Mouse (Mus musculus) MEL-GATA-1-ER (cell line): ENCODE data around the gene Ints11.

Experiments
- DNase-seq: peaks from one replicate; pipeline ENCODE4 v3.0.0-alpha.2; 2012; ENCODE audit warnings: low read depth; ENCODE audit errors: extremely low read depth

The Ints11 gene

GRCm38 (mm10) chr4:155891551-155892001 lies 22.2 kb downstream of the Ints11 start, which contains the start of the genes Pusl1 and Acap3:
Gene Pusl1, minus strand, starts transcription at chr4:155891781.
Gene Acap3, plus strand, starts transcription at chr4:155891822.
- DNase-seq, result peak; percentile 83

- DNase-seq, result peak; percentile 59
Measured at GRCm38 (mm10) chr4:155892017-155892416, 22.7 kb downstream of the Ints11 start.

DNA sequence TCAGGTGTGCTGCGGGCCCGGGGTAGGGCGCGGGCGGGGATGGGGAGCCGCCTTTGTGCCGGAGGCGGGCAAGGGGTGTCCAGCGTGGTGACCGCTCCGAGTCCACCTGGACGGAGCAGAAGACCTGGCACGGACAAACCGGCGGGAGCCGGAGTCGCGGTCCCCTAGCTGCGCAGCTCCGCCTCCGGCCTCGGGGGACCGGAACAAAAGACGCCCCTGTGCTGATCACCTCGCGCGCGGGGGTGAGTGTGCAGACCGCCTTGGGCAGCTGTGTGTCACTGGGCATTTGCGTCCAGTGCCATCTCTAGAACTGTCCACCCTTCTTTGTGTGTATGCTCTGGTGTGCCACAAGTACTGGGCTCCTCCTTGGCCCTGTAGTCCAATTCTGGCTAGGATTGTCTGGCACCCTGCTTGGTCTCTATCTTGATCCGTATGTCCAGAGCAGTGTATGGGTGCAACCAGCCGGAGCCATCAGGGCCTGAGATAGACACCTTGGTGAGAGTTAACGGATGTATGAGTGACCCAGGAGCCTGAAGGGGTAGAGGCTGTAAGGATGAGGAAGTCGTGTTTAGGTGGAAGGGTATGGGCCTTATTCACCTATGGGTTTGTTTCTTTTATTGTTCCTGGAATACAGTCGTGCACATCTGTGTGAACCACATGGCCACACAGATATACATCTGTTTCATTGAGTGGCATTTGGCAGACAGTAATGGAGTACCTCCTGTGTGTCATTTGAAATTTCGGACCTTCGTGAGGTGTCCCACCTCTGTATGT lies 23.3 kb downstream of the Ints11 start:
- DNase-seq, result peak; percentile 35

- no peak for DNase-seq
Measured at GRCm38 (mm10) chr4:155893212-155893690, 23.9 kb downstream of the Ints11 start.

DNA sequence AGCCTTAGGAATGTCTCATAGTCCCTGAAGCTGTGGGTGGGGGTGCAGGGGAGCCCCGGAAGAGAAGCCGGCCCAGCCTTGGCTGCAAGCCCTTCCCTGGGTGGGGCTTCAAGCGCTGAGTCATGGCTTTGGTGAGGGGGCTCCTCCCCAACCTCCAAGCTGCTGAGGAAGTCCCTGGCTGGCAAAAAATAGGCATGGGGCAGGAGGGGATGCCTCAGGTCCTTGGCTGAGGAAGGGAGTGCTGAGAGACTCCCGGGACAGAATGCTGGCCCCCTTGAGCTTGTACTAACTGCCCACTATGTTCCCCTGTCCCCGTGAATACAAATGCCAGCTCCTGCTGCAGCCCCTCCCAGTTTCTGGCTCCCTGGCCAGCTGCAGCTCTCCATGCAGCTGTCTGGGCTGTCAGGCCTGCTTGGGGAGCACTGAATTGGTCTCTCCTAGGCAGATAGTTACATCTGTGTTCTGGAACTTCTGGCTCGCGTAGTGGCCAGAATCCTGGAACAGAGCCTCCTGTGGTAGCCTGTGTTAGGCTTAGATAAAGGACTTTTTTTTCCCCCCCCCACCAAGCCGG lies 25.1 kb downstream of the Ints11 start:
- peak; percentile 77 for DNase-seq

DNA sequence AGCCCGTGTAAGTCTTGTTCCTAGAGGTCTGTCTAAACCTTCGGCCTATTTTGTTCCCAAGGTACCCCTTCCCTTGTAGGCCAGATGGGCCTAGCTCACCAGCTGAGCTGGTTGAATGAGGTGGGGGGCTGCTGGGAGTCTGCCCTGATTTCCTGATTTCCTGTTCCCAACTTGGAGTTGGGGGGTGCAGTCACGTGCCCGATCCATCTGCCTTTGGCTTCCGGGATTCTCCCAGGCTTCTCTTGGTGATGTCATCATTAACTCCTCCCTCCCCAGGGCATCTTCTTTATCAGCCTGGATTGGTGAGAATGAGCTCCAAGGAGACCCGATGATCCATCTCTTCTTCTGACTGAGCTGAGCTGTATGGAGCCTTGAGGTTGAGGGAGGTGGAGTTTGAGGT lies 25.9 kb downstream of the Ints11 start:
- DNase-seq, result no peak

DNA sequence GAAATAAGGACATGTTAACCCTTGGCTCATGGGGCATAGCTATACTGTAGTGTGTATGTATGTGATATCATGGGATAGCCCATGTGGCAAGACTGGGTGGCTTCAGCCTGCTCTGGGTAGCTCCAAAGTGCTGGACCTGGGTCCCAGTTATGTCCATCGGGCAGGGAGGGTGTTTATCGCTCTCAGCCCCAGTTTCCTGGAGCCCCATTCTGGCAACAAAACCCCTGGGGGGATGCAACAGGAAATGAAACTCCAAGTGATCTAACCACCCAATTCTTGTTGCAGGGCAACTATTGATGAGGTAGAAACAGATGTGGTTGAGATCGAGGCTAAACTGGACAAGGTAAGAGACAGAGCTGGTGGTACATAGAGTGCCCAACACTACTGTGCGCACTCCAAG lies 26.5 kb downstream of the Ints11 start:
- DNase-seq, result no peak

DNA sequence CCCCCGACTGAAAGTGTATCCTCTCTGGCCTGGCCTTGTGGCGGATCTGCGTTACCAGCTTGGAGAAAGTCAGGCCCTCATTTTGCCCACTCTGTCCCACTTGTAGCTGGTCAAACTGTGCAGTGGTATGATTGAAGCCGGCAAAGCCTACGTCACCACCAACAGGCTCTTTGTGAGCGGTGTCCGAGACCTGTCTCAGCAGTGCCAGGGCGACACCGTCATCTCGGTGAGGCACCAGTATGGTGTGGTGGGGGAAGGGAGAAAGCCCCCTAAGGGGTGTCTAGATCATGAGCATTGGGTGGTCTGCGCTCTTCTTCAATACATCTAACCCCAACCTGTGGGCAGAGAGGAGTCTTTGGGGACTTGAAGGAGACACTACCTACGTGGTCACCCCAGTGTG lies 27.1 kb downstream of the Ints11 start:
- no peak for DNase-seq

DNA sequence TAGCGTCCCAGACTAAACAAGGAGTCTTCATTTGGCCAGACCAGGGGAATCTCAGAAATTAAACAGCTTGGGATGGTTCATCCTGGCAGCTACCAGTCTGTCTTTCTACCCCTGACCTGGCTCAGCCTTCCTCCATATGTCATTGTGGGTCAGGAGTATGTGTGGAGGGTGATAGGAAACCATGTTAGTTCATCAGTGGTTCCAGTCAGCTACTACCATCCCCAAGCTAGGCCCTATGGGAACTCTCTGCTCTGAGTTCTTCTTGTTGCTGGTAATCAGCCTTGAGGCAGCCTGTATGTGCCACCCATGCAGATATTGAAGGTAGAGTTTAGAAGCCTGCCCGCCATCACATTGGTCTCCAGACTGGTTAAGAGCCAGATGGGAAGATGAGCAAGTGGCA lies 29.0 kb downstream of the Ints11 start:
- DNase-seq, result no peak

DNA sequence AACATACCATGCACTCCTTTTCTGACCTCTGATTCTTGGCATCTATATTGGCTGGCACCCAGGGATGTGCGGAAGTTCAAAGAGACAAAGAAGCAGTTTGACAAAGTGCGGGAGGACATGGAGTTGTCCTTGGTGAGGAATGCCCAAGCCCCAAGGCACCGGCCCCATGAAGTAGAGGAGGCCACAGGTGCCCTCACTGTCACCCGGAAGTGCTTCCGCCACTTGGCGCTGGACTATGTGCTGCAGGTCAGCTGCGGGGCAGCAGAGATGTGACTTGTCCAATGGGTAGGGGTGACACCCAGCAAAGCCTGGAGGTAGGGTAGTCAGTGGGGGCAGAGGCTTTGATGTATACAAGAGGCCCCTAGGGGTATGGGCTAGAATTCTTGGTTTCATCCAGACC lies 30.0 kb downstream of the Ints11 start:
- no peak for DNase-seq

GRCm38 (mm10) chr4:155901205-155901604 lies 31.9 kb downstream of the Ints11 start:
- no peak for DNase-seq

DNA sequence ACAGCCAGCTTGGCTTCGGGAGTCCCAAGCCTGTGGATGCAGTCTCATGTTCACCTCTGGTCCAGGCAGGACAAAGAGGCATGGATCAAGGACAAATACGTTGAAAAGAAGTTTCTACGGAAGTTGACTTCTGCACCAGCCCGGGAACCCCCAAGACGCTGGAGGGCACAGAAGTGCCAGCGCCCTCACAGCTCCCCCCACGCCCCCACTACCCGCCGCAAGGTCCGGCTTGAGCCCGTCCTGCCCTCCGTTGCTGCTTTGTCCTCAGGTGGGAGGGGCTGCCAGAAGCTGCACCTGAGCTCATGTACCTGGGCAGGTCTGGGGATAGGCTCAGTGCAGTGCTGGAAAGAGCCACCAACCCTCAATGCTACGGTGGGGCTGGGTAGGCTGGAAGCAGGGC lies 33.9 kb downstream of the Ints11 start:
- DNase-seq, result no peak

DNA sequence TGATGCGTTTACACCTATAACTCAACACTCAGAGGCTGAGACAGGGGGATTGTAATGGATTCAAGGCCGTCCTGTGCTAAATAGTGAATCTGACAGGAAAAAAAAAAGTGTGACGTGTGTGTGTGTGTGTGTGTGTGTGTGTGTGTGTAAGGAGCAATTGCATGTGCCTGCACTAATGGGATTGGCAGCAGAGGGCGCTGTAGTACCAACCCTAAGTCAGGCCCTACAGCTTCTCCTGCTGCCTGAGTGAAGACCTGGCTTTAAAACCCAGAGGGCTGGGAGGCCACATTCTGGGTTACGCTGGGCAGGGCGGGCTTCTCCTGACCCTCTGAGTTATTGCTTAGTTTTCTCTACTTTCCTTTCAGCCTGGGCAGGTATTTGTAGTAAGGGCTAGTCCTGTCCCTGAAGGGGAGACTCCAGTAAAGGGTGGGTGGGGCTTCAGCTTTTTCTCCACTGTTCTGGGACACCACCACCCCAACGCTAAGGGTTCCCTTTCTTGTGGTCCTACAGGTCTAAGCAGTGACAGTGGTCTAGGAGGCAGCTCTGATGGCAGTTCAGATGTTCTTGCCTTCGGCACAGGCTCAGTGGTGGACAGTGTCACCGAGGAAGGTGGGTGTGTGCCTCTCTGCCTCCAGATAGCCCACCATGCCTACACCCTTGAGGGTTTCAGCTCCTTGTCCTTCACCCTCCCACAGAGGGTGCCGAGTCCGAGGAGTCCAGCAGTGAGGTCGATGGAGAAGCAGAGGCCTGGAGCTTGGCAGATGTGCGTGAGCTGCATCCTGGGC lies 35.2 kb downstream of the Ints11 start:
- DNase-seq, result no peak

GRCm38 (mm10) chr4:155905634-155906033 lies 36.3 kb downstream of the Ints11 start:
- no peak for DNase-seq

- DNase-seq, result no peak
Measured at GRCm38 (mm10) chr4:155906125-155906524, 36.8 kb downstream of the Ints11 start.

GRCm38 (mm10) chr4:155907003-155907402 lies 37.7 kb downstream of the Ints11 start:
- DNase-seq, result no peak

- DNase-seq, result no peak
Measured at GRCm38 (mm10) chr4:155908281-155908680, 38.9 kb downstream of the Ints11 start.

GRCm38 (mm10) chr4:155908751-155909150 lies 39.4 kb downstream of the Ints11 start:
- DNase-seq, result no peak

DNA sequence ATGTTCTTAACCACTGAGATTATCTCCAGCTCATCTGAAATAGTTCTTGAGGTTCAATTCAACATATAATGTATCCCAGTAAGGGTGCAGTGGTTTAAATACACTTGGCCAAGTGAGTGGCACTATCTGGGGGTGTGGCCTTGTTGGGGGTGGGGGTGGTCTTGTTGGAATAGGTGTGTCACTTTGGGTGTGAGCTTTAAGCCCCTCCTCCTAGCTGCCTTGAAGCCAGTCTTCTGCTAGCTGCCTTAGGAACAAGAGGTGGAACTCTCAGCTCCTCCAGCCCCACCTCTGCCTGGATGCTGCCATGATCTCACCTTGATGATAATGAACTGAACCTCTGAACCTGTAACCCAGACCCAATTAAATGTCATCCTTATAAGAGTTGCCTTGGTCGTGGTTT lies 62.7 kb downstream of the Ints11 start:
- no peak for DNase-seq
